ENCODE assay signal across 8 mouse cellular contexts in genomic region chrX:102031851-102032250, GRCm38 (mm10). TPM values are rescaled to one million over a fixed set of nuclear protein-coding genes. Genes with fewer than 3 reads are reported as not detected.
DNase-seq lines count a peak whose midpoint lies in the region; ATAC-seq and TF ChIP-seq lines count a peak whose summit lies in the region.
"Had no signal": no experiment of that assay in that cellular context is flagged by ENCODE, and none has a peak within 500 bp of the region (broad histone marks: within the 10 kb centered on the region; RNA-seq: fewer than 3 reads in every experiment).

No protein-coding gene starts in this region.

- no peaks in the 10 kb centered on the region for H3K9me3 ChIP-seq in hindbrain, postnatal 0 days (ENCODE audit: low read length)
- H3K9me3 ChIP-seq: limb, embryonic 13.5 days had no signal

- no peaks in the 10 kb centered on the region for H3K27me3 ChIP-seq in hindbrain, postnatal 0 days (ENCODE audit: insufficient read depth, low read length)

- no peak overlapping the region for H3K4me3 ChIP-seq in hindbrain, postnatal 0 days (ENCODE audit: low read length)
- H3K4me3 ChIP-seq: limb, embryonic 13.5 days had no signal

- TF ChIP-seq CTCF in hindbrain, postnatal 0 days (IDR thresholded peaks at IDR 0.05; ENCODE audit: low read depth) = no peak

- H3K36me3 ChIP-seq in hindbrain, postnatal 0 days (ENCODE audit: insufficient read depth, low read length) = no peaks in the 10 kb centered on the region
- H3K36me3 ChIP-seq: limb, embryonic 13.5 days had no signal

- 43% methylated on average over 6 of the region's 6 CpGs for WGBS in hindbrain, postnatal 0 days

- DNase-seq in layer of hippocampus, adult 9-11 months = peak; percentile 38
- DNase-seq in layer of hippocampus, postnatal 10 days (ENCODE audit: low spot score in 2 of 2) = no peak
- DNase-seq in adrenal gland, postnatal 10 days = peak; percentile 41
- DNase-seq in hindbrain, postnatal 0 days (ENCODE audit: low spot score) = peak; percentile 18
- DNase-seq in mesoderm, embryonic 11.5 days (ENCODE audit: low read depth, low spot score) = peak; percentile 10
- DNase-seq in thymus, postnatal 14 days = peak; percentile 59

- H3K27ac ChIP-seq in hindbrain, postnatal 0 days = no peak overlapping the region
- H3K27ac ChIP-seq: limb, embryonic 13.5 days had no signal

- no peak overlapping the region for H3K9ac ChIP-seq in hindbrain, postnatal 0 days (replicated peaks; ENCODE audit: low read length)
- H3K9ac ChIP-seq: limb, embryonic 13.5 days had no signal

- 0 out of 2 replicates have a peak, but pooled peaks have one; percentile 56 for ATAC-seq in hindbrain, postnatal 0 days
- ATAC-seq in frontal cortex, adult (ENCODE audit: low TSS enrichment) = no peak

- H3K4me2 ChIP-seq in hindbrain, postnatal 0 days (ENCODE audit: low read depth, low read length) = no peak overlapping the region
- H3K4me2 ChIP-seq: limb, embryonic 13.5 days had no signal

- no peaks in the 10 kb centered on the region for H3K4me1 ChIP-seq in hindbrain, postnatal 0 days (ENCODE audit: insufficient read depth, low read length)
- H3K4me1 ChIP-seq: limb, embryonic 13.5 days had no signal

RNA-seq across cellular contexts. Expression of gene Rtl5, which starts 39.3 kb away (rescaled TPM):
- total RNA-seq in layer of hippocampus, postnatal 10 days (2021) = 10 to 100 TPM; 13.0 to 14.5 TPM
- 10 to 100 TPM in 1 of 2 experiments, 1 to 10 TPM in 1; 7.0 to 10.2 TPM for total RNA-seq in adrenal gland, postnatal 10 days (2021)
- total RNA-seq in hindbrain, postnatal 0 days (2014; rRNA removed) = 23.7 and 33.8 TPM in 2 replicates
- 3.6 and 4.8 TPM in 2 replicates for polyA plus RNA-seq in hindbrain, postnatal 0 days (2015; fragmentation: Nextera tagmentation; extraction: Ambion mirVana)

Comparison
In these comparisons a context has a peak if more than half of its experiments do, and no peak if none do; other contexts are left out.
1. DNase-seq: peak in layer of hippocampus, adult 9-11 months (single experiment), adrenal gland, postnatal 10 days (single experiment), hindbrain, postnatal 0 days (single experiment), mesoderm, embryonic 11.5 days (single experiment) and thymus, postnatal 14 days (single experiment); none in layer of hippocampus, postnatal 10 days (0 of 2).